Mouse (Mus musculus): ENCODE measurements around the gene Pigr.

DNA sequence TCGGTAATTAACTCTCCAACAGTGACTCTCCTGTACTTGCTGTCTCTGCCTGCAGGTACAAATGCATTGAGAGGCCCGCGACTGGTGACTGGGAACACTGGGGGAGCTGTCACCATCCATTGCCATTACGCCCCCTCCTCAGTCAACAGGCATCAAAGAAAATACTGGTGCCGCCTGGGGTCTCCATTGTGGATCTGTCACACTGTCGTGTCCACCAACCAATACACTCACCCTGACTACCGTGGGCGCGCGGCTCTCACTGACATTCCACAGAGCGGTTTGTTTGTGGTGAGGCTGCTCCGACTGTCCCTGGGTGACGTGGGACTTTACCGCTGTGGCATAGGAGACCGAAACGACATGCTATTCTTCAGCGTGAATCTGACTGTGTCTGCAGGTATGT is 15.2 kb upstream of the Pigr start:
- TF ChIP-seq CTCF (IDR thresholded peaks at IDR 0.05; ENCODE audit: borderline replicate concordance, control insufficient read depth, extremely low read depth, insufficient read depth, low read length, poor library complexity) (no peak), POLR2A (IDR thresholded peaks at IDR 0.05; ENCODE audit: control insufficient read depth, extremely low read depth, insufficient read depth, low read length, poor library complexity) (no peak)

All from thymus, adult 2 months (tissue).